Mouse (Mus musculus): ENCODE measurements at regions not wholly inside any gene's neighbourhood (a gene's known extent, or its start where the extent isn't known, plus 50 kb on each side); places are given as distances from the start of the nearest gene placed in this dataset.

- no peak for DNase-seq (ENCODE audit: low spot score in 2 of 2)
These were observed 85.3 kb downstream of the Tfap2a start for GRCm38 (mm10) chr13:40652916-40653315.

GRCm38 (mm10) chr13:40651056-40651455, 87.1 kb downstream of the Tfap2a start:
- peak; percentile 38 to 53 for DNase-seq (ENCODE audit: low spot score in 2 of 2)

- no peak for DNase-seq (ENCODE audit: low spot score in 2 of 2)
These were observed 88.0 kb downstream of the Tfap2a start for GRCm38 (mm10) chr13:40650036-40650709.

GRCm38 (mm10) chr13:40649096-40650035, 88.8 kb downstream of the Tfap2a start:
- DNase-seq (ENCODE audit: low spot score in 2 of 2): no peak

- DNase-seq (ENCODE audit: low spot score in 2 of 2): no peak
These were observed 92.0 kb downstream of the Tfap2a start for GRCm38 (mm10) chr13:40646131-40646530.

GRCm38 (mm10) chr13:40645646-40646045, 92.5 kb downstream of the Tfap2a start:
- DNase-seq (ENCODE audit: low spot score in 2 of 2): no peak

- no peak for DNase-seq (ENCODE audit: low spot score in 2 of 2)
These were observed 95.2 kb downstream of the Tfap2a start for GRCm38 (mm10) chr13:40642931-40643330.

- DNase-seq (ENCODE audit: low spot score in 2 of 2): no peak
These were observed 100.9 kb downstream of the Tfap2a start for GRCm38 (mm10) chr13:40637269-40637668.

- no peak for DNase-seq (ENCODE audit: low spot score in 2 of 2)
These were observed 120.3 kb downstream of the Tfap2a start for GRCm38 (mm10) chr13:40617881-40618280.

GRCm38 (mm10) chr13:40608526-40608925, 129.7 kb downstream of the Tfap2a start:
- no peak for DNase-seq (ENCODE audit: low spot score in 2 of 2)

GRCm38 (mm10) chr13:40606405-40607271, 131.5 kb downstream of the Tfap2a start:
- peak in 1 of 2 experiments; percentile 1 for DNase-seq (ENCODE audit: low spot score in 2 of 2)

GRCm38 (mm10) chr13:40605686-40606404, 132.3 kb downstream of the Tfap2a start:
- peak in 1 of 2 experiments; percentile 4 for DNase-seq (ENCODE audit: low spot score in 2 of 2)

- DNase-seq (ENCODE audit: low spot score in 2 of 2): no peak
These were observed 163.0 kb downstream of the Tfap2a start for GRCm38 (mm10) chr13:40574981-40575745.

GRCm38 (mm10) chr13:40569461-40569860, 168.7 kb downstream of the Tfap2a start:
- no peak for DNase-seq (ENCODE audit: low spot score in 2 of 2)

GRCm38 (mm10) chr13:40567821-40568220, 170.4 kb downstream of the Tfap2a start:
- no peak for DNase-seq (ENCODE audit: low spot score in 2 of 2)

GRCm38 (mm10) chr13:40564351-40564750, 173.8 kb downstream of the Tfap2a start:
- no peak for DNase-seq (ENCODE audit: low spot score in 2 of 2)

- no peak for DNase-seq (ENCODE audit: low spot score in 2 of 2)
These were observed 183.8 kb downstream of the Tfap2a start for GRCm38 (mm10) chr13:40554368-40554767.

GRCm38 (mm10) chr13:40525501-40525900, 164.3 kb upstream of the Ofcc1 start:
- DNase-seq (ENCODE audit: low spot score in 2 of 2): no peak

GRCm38 (mm10) chr13:40523115-40523514, 161.9 kb upstream of the Ofcc1 start:
- no peak for DNase-seq (ENCODE audit: low spot score in 2 of 2)

GRCm38 (mm10) chr13:40518180-40518579, 156.9 kb upstream of the Ofcc1 start:
- no peak for DNase-seq (ENCODE audit: low spot score in 2 of 2)
